Mouse (Mus musculus): ENCODE results near the gene Med25.

Gene Med25

DNA sequence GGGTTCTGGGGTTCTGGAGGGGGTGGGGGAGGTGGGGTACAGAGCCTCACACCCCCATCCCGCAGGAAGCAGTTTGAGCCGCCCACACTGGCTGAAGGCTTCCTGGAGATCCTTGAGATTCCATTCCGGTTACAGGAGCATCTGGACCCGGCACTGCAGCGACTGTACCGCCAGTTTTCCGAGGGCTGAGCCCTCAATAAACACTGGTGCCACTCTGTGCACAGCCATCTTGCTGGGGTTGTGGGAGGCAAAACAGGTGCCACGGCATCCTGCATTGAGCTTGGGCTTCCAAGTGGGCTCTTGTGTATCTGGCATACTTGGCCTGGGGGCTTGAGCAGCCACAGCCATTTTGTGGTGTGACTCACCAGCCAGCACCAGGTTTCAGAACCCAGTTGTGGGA lies 30.1 kb downstream of the Med25 start:
- no peak for DNase-seq

GRCm38 (mm10) chr7:44861429-44861816 lies 31.1 kb downstream of the Med25 start:
- no peak for DNase-seq

GRCm38 (mm10) chr7:44860576-44861428 lies 31.7 kb downstream of the Med25 start:
- DNase-seq: peak; percentile 82 to 83

- no peak for DNase-seq
Observed at GRCm38 (mm10) chr7:44859896-44860295, 32.6 kb downstream of the Med25 start.

GRCm38 (mm10) chr7:44857905-44858304 lies 34.6 kb downstream of the Med25 start:
- peak; percentile 57 to 64 for DNase-seq

DNA sequence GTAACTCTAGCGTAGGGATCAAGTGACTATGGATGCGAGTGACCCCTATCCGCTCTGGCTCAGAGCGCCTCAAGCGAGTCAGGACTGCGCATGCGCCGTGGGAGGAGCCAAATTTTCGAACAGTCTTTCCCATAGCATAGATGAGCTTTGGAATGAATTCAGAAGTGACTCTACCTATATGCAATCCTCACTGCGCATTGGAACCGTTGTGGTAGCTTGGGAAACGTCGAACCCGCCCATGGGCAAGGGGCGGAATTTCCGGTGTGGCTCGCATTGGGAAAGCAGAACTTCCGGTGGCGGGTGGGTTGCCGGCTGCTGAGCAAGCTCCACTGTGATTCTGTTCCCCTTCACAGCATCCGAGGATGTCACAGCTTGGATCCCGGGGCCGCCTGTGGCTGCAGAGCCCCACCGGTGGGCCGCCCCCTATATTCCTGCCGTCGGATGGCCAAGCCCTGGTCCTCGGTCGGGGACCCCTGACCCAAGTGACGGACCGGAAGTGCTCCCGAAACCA lies 35.4 kb downstream of the Med25 start, which contains the start of gene Pnkp:
TSS of gene Pnkp (plus strand) at position 98 of the 511 bp plus-strand sequence.
- DNase-seq: peak; percentile 91 to 92

- DNase-seq: no peak
Observed at GRCm38 (mm10) chr7:44856265-44856916, 36.1 kb downstream of the Med25 start.

DNA sequence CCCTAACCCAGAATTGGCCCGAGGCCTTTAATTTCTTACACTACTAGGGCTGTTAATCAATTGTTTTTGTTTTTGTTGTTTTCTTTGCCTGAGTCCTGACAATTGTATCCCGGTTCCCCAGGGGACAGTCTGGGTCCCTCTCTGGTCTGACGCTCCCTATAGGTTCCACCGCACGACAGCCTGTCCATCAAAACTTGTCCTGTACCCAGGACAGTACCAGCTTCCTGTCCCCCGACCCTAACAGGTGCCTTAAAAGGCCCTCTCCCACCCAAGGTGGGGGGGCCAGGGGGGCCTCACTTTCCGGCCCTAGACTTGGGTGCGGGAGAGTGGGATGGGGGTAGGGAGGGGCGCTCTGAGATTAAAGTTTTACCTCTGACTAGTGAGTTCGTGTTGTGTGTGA lies 37.5 kb downstream of the Med25 start:
- no peak for DNase-seq

- DNase-seq: peak; percentile 90 to 95
Observed at GRCm38 (mm10) chr7:44854356-44855031, 38.0 kb downstream of the Med25 start.

GRCm38 (mm10) chr7:44853596-44854355 lies 38.7 kb downstream of the Med25 start:
- DNase-seq: no peak

DNA sequence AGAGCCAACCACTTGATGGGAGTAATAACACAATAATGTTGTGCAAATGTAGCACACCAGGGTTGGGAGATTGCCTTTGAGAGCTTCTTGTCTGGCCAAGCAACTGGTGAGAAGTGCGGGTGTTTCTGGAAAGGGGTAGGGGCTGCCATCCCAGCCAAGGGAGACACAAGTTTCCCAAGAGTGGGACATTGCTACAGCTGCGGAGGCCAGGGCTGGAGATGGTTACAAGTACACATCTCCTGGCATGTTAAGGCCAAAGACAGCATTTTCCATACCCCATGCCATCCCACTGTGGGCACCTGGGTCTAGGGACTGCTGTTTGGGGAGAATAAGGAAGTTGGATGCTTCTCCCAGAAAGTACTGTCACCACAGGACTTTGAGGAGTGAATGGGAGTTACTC lies 39.4 kb downstream of the Med25 start:
- DNase-seq: no peak

- DNase-seq: no peak
Observed at GRCm38 (mm10) chr7:44852259-44853027, 40.1 kb downstream of the Med25 start.

GRCm38 (mm10) chr7:44851625-44852234 lies 40.8 kb downstream of the Med25 start:
- no peak for DNase-seq

DNA sequence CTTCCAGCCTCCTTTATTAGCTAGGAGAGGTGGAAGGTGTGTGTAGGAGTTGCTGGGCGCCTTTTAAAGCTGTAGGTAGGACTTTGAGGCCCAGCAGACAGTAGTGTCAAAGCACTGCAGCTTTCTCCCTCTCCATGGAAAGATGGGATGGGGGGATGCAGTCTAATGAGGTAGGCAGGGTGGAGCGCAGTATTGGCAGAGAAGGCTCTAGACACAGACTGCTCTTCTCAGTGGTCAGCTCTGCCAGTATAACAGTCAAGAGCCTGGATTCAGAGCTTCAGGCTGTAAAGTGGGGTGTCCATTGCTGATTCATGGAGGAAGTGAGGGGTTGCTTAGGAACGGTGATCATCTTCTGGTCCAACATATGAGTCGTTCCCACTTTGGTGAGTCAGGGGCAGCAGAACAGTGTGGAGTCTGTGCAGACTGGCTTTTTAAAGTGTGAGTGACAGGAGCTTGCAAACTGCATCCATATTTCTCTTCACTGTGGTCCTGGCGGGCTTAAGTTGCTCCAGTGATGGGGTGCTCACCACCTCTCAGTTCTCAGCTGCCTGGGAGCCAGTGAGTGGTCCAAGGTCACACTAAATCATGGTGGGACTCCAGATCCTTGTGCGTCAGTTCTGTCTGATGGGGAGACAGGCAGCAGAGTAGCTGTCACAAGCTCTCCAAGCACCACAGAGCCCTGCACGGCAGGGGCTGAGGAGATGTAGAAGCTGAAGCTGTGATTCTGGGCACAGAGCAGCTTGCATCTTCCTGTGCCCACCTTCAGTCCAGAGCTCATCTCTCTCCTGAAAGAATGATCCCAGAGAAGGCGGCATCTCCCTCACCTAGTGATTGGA lies 41.5 kb downstream of the Med25 start:
- no peak for DNase-seq

- DNase-seq: peak; percentile 83 to 86
Observed at GRCm38 (mm10) chr7:44850146-44850545, 42.4 kb downstream of the Med25 start.

GRCm38 (mm10) chr7:44849416-44850111 lies 42.9 kb downstream of the Med25 start:
- DNase-seq: peak; percentile 93 to 94

- DNase-seq: peak; percentile 99 to 100
Observed at GRCm38 (mm10) chr7:44848561-44849415, 43.7 kb downstream of the Med25 start, which contains the start of the genes Akt1s1 and Tbc1d17. Akt1s1 (plus strand) TSS chr7:44848991. Tbc1d17 (minus strand) TSS chr7:44849079.

DNA sequence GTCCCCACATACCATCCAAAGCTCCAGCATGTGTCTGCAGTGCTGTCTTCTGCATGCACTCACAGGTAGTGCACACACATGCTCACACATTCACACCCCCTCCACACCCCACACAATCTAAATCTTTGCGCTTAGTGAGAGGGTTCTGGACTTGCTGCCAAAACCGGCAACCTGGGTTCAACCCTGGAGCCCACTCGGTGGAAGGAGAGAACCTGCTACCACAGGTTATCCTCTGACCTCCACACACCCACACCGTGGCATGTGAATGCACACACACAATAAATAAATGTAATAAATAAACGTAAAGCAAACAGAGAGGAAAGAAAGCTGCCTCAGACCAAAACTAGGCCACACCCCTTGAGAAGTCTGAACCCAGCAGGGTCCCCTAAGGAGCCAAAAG lies 44.7 kb downstream of the Med25 start:
- DNase-seq: no peak

GRCm38 (mm10) chr7:44846804-44847203 lies 45.7 kb downstream of the Med25 start:
- no peak for DNase-seq

Measured in lung, postnatal 4 days (tissue).